Mouse (Mus musculus) myocyte (in vitro differentiated cells): ENCODE measurements at regions not wholly inside any gene's neighbourhood (a gene's known extent, or its start where the extent isn't known, plus 50 kb on each side); places are given as distances from the start of the nearest gene placed in this dataset.

Source experiments
- CEBPB ChIP-seq: IDR thresholded peaks from 2 replicates; pipeline ENCODE4 v1.6.1; 2011; ENCODE audit warnings: mild to moderate bottlenecking, moderate library complexity; ENCODE audit not compliant: poor library complexity, insufficient read depth, severe bottlenecking
- MYOG ChIP-seq, 3 experiments: IDR thresholded peaks; one replicate each; pipeline ENCODE4 v1.6.1; 2011; ENCODE audit warnings: control low read depth in 2 of 3, low read depth in 2 of 3, mild to moderate bottlenecking in 2 of 3; ENCODE audit not compliant: insufficient read length in 2 of 3, control insufficient read depth in 1 of 3, insufficient read depth in 1 of 3
- POLR2A ChIP-seq: IDR thresholded peaks from one replicate; pipeline ENCODE4 v1.6.1; 2011; ENCODE audit warnings: low read depth, mild to moderate bottlenecking, control low read depth, moderate library complexity; ENCODE audit not compliant: insufficient read length
- POLR2AphosphoS2 ChIP-seq: IDR thresholded peaks from one replicate; pipeline ENCODE4 v1.6.1; 2011; ENCODE audit warnings: low read depth, control low read depth; ENCODE audit not compliant: insufficient read length
- TCF12 ChIP-seq: IDR thresholded peaks from one replicate; pipeline ENCODE4 v1.6.1; 2011; ENCODE audit warnings: mild to moderate bottlenecking, control low read depth; ENCODE audit not compliant: poor library complexity, insufficient read depth, severe bottlenecking
- TCF3 ChIP-seq: IDR thresholded peaks from one replicate; pipeline ENCODE4 v1.6.1; 2011; ENCODE audit warnings: low read depth, control low read depth; ENCODE audit not compliant: insufficient read length

DNA sequence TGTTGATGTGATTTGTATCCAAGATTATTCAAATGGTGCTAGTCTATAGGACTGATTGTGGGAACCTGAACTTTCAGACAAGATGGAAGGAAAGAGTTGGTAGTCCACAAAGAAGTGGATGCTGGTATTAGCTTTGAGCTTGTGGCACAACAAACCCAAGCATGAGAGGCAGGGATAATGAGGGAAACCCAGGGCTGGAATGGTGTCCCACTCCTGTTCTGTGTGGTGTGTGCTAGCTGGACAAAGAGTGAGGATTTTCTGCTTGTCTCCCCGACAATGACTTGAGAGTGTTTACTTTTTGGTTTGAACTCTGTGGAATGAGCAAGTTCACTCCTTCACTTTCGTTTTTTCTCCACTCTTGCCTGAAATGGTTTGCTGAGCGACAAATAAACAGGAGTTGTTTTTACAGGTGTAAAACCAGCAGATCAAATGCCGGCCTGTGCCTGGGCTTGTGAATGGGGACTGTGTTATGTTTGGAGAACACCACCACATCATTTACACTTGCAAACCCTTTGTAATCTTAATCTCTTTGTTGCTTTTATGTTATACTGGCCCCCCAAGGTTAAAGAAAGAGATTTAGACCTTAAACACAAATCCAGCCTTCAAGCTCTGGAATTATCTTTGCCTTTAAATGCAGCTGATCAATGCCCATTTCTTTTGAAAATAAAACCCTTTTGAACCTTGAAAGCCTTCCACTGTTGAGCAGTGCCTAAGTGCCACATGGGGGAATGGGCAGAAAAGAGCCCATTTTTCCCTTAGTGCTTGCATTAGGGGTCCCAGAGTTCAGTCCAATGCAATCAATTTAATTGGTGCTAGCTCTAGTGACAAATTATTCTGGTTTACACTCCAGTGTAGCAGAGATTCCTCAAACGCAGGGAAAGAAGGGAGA lies 349.4 kb downstream of the Bcl11a start:
- TF ChIP-seq POLR2A, result no peak
- TF ChIP-seq CEBPB, result no peak
- no peak for TF ChIP-seq POLR2AphosphoS2
- no peak for TF ChIP-seq MYOG (IDR thresholded peaks at IDR 0.05; ENCODE audit: control insufficient read depth in 1 of 3, insufficient read depth in 1 of 3, insufficient read length in 2 of 3, low read depth in 2 of 3)
- no peak for TF ChIP-seq TCF12
- no peak for TF ChIP-seq TCF3
